Mouse (Mus musculus) forebrain, embryonic 16.5 days (tissue): ENCODE measurements at regions not wholly inside any gene's neighbourhood (a gene's known extent, or its start where the extent isn't known, plus 50 kb on each side); places are given as distances from the start of the nearest gene placed in this dataset.
"Not testable (repeated sequence)": the region's sequence is repeated elsewhere in the genome, so short reads cannot be mapped to it uniquely, and the experiment has no call there.

Experiments
- ATAC-seq: fragments of 200-750 bp; cut with Nextera tagmentation; 2 replicates; pipeline ENCODE4 v1.8.0; 2017; ENCODE audit warnings: mild to moderate bottlenecking, moderate library complexity
- H3K27ac ChIP-seq: fragments of 300-500 bp; sonication (generic); 2 replicates; pipeline ENCODE4 v1.5.1; 2014; ENCODE audit warnings: low read length, control low read depth
- H3K27me3 ChIP-seq: fragments of 300-500 bp; sonication (generic); replicated peaks from 2 replicates; pipeline ENCODE4 v1.6.1; 2014; ENCODE audit warnings: low read length; ENCODE audit not compliant: control insufficient read depth, insufficient read depth
- H3K36me3 ChIP-seq: fragments of 300-500 bp; sonication (generic); 2 replicates; pipeline ENCODE4 v1.6.1; 2014; ENCODE audit not compliant: control insufficient read depth, insufficient read depth
- H3K4me1 ChIP-seq: fragments of 300-500 bp; sonication (generic); replicated peaks from 2 replicates; pipeline ENCODE4 v1.6.1; 2014; ENCODE audit warnings: low read length; ENCODE audit not compliant: control insufficient read depth, insufficient read depth
- H3K4me2 ChIP-seq: fragments of 300-500 bp; sonication (generic); 2 replicates; pipeline ENCODE4 v1.6.1; 2014; ENCODE audit warnings: mild to moderate bottlenecking, low read length, control low read depth
- H3K4me3 ChIP-seq: fragments of 300-500 bp; sonication (generic); replicated peaks from 2 replicates; pipeline ENCODE4 v1.5.1; 2014; ENCODE audit warnings: mild to moderate bottlenecking, low read length, control low read depth
- H3K9ac ChIP-seq: fragments of 300-500 bp; sonication (generic); replicated peaks from 2 replicates; pipeline ENCODE4 v1.6.1; 2014; ENCODE audit warnings: low read depth, low read length, control low read depth
- H3K9me3 ChIP-seq: fragments of 300-500 bp; sonication (generic); 2 replicates; pipeline ENCODE4 v1.6.1; 2016; ENCODE audit warnings: low read length; ENCODE audit not compliant: control insufficient read depth
- WGBS: fragments of 180-500 bp; shearing (Covaris S2); extraction: QIAGEN DNeasy Blood & Tissue Kit; methylation state at CpG from one replicate; pipeline ENCODE4 v1.1.7; 2014; 5-methylcytosine and 5-hydroxymethylcytosine counted together

- not testable (repeated sequence) for H3K4me2 ChIP-seq, H3K27me3 ChIP-seq, H3K36me3 ChIP-seq, ATAC-seq, H3K9me3 ChIP-seq, H3K4me1 ChIP-seq, H3K27ac ChIP-seq, H3K9ac ChIP-seq, H3K4me3 ChIP-seq
- 95% methylated on average over 8 of the region's 19 CpGs for WGBS
These were observed 76.4 kb downstream of the Dusp6 start for GRCm38 (mm10) chr10:99339291-99339912.

- H3K27ac ChIP-seq, H3K9me3 ChIP-seq, H3K4me3 ChIP-seq, ATAC-seq, H3K9ac ChIP-seq, H3K27me3 ChIP-seq, H3K4me1 ChIP-seq, H3K36me3 ChIP-seq, H3K4me2 ChIP-seq: not testable (repeated sequence)
- no CpG with 5 or more reads among the region's 25 CpGs for WGBS
These were observed 77.0 kb downstream of the Dusp6 start for GRCm38 (mm10) chr10:99340057-99340456.

DNA sequence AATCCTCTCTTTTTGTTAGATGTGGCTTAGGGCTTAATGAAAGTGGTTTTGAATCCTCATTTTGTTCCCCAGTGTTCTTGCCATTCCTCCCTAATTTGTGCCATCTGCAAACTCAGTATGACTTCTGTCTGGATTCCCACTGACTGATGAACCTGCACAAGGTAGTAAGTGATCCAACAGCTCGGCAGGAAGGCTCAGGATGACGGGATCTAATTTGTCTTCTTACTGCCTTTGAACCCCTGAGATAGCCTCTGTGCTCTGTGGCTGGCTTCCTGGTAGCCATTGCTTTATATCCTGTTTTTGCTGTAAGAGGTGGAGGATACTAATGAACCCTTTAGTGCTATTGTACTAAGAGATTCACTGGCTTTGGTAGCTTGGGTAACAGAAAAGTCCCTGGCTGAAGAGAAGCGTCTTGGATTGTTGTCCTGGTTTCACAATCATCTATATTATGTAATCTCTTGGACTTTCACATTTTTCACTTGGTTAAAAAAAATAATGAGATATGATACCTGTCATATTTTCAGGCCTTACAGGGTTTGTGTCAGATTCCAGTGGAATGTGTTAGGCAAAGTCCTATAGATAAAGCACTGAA, 86.2 kb downstream of the Dusp6 start:
- 76% methylated on average over 3 of the region's 3 CpGs for WGBS
- Histone ChIP-seq H3K4me3 (no peak overlapping the region), H3K9ac (no peak overlapping the region), H3K27me3 (no peaks in the 10 kb centered on the region), H3K9me3 (no peaks in the 10 kb centered on the region), H3K27ac (no peak overlapping the region), H3K4me1 (no peaks in the 10 kb centered on the region), H3K36me3 (no peaks in the 10 kb centered on the region), H3K4me2 (no peak overlapping the region)
- no peak for ATAC-seq

GRCm38 (mm10) chr10:99353541-99354292, 90.7 kb downstream of the Dusp6 start:
- Histone ChIP-seq H3K9me3 (no peaks in the 10 kb centered on the region), H3K27me3 (no peaks in the 10 kb centered on the region), H3K4me3 (no peak overlapping the region), H3K36me3 (no peaks in the 10 kb centered on the region), H3K9ac (no peak overlapping the region), H3K4me1 (no peaks in the 10 kb centered on the region), H3K4me2 (peak overlapping the region; percentile 20), H3K27ac (no peak overlapping the region)
- WGBS, result 40% methylated on average over 18 of the region's 18 CpGs
- ATAC-seq, result no peak; the same call in 1 of the 2 replicates

GRCm38 (mm10) chr10:99354352-99354751, 91.3 kb downstream of the Dusp6 start:
- Histone ChIP-seq H3K4me1 (no peaks in the 10 kb centered on the region), H3K9ac (no peak overlapping the region), H3K9me3 (no peaks in the 10 kb centered on the region), H3K4me2 (no peak overlapping the region), H3K36me3 (no peaks in the 10 kb centered on the region), H3K4me3 (no peak overlapping the region), H3K27ac (no peak overlapping the region), H3K27me3 (no peaks in the 10 kb centered on the region)
- no peak for ATAC-seq
- 92% methylated on average over 2 of the region's 2 CpGs for WGBS

DNA sequence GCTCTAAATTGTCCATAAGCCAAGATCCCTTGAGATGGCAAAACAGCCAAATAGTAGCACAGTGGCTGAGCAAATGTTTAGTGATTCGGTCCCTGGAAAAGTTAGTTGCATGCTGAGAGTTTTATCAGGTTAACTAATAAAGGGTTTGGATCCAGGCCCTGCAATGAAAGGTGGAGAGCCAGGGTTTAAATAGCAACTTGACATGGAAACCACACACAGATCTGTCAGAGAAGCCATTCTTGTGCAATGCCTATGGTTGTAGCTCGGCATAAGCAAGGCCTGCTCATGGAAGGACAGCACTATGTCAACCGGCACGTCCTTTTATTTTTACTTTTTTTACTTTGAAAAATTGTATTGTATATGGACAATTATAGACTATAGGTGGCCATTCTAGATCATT, 92.3 kb downstream of the Dusp6 start:
- Histone ChIP-seq H3K36me3 (no peaks in the 10 kb centered on the region), H3K27me3 (no peaks in the 10 kb centered on the region; the same call in 1 of the 2 replicates), H3K4me3 (no peak overlapping the region), H3K4me1 (no peaks in the 10 kb centered on the region), H3K4me2 (no peak overlapping the region), H3K9me3 (no peaks in the 10 kb centered on the region), H3K27ac (no peak overlapping the region), H3K9ac (no peak overlapping the region)
- WGBS, result 93% methylated on average over 4 of the region's 4 CpGs
- no peak for ATAC-seq

DNA sequence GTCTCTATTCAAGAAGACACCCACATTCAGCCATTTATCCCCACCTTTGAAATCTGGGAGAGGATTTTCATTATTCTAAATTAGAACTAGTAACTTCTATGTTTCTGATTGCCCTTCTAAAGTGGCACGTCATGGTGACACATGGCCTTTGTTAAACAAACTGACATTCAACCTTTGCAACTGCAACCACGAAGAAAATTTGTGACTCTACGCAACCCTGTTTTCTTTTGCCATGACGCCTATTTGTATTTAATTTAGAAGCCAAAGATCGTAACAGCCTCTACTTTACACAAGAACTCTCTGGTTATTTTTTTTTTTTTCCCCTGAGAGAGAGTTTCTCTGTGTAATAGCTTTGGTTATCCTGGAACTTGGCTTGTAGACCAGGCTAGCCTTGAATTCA, 93.2 kb downstream of the Dusp6 start:
- no peaks in the 10 kb centered on the region for H3K9me3 ChIP-seq
- ATAC-seq, result no peak
- H3K9ac ChIP-seq, result no peak overlapping the region
- H3K27me3 ChIP-seq, result peaks cover 3% of the 10 kb centered on the region
- no peak overlapping the region for H3K27ac ChIP-seq
- H3K4me3 ChIP-seq, result no peak overlapping the region
- 85% methylated on average over 5 of the region's 5 CpGs for WGBS
- H3K4me1 ChIP-seq, result no peaks in the 10 kb centered on the region
- no peak overlapping the region for H3K4me2 ChIP-seq
- H3K36me3 ChIP-seq, result no peaks in the 10 kb centered on the region

- Histone ChIP-seq H3K4me1 (no peaks in the 10 kb centered on the region), H3K4me3 (no peak overlapping the region), H3K36me3 (no peaks in the 10 kb centered on the region), H3K27me3 (peaks cover 5% of the 10 kb centered on the region), H3K9me3 (no peaks in the 10 kb centered on the region), H3K4me2 (no peak overlapping the region), H3K9ac (no peak overlapping the region), H3K27ac (no peak overlapping the region)
- 78% methylated on average over 3 of the region's 3 CpGs for WGBS
- no peak for ATAC-seq
These were observed 93.9 kb downstream of the Dusp6 start for GRCm38 (mm10) chr10:99356883-99357282.

DNA sequence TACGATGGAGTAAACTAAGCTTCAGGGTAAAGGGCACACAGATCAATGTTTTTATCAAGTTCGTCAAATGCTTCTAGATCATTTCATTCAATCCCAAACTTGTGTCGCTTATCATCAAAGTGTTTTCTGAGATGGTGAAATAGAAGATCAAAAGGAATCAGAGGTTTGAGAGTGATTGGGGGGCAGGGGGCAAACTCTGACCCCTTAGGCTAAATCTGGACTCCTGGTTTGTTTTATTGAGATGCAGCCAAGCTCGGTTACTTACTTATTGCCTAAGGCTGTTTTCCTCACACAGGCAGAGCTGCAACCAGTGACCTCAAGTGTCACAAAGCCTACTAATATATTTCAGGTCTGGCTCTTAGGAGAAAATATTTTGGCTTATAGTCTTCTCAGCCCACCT, 94.3 kb downstream of the Dusp6 start:
- no peak for ATAC-seq
- Histone ChIP-seq H3K27ac (no peak overlapping the region), H3K27me3 (peaks cover 6% of the 10 kb centered on the region), H3K4me3 (no peak overlapping the region), H3K9me3 (no peaks in the 10 kb centered on the region), H3K4me2 (no peak overlapping the region), H3K9ac (no peak overlapping the region), H3K4me1 (no peaks in the 10 kb centered on the region), H3K36me3 (no peaks in the 10 kb centered on the region)
- WGBS, result 77% methylated on average over 4 of the region's 4 CpGs
